Mouse (Mus musculus) layer of hippocampus, postnatal 25 days (tissue): ENCODE data around the gene Pla2g5. TPM values are rescaled to one million over a fixed set of nuclear protein-coding genes. Genes with fewer than 3 reads are reported as not detected.
"Not testable (repeated sequence)": the region's sequence is repeated elsewhere in the genome, so short reads cannot be mapped to it uniquely, and the experiment has no call there.

ENCODE experiments used
- DNase-seq, 2 experiments: peaks; one replicate each; pipeline ENCODE4 v3.0.0; 2022; ENCODE audit warnings: mixed read lengths in 2 of 2, low spot score in 1 of 2; ENCODE audit errors: extremely low spot score in 1 of 2
- total RNA-seq, 2 experiments: library from RNA; stranded (reverse); gene quantifications; 2 replicates each; pipeline ENCODE4 v1.2.3; 2021

The Pla2g5 gene
- total RNA-seq, 2 experiments from 2014 or later: 0.76 to 1.1 TPM

DNA sequence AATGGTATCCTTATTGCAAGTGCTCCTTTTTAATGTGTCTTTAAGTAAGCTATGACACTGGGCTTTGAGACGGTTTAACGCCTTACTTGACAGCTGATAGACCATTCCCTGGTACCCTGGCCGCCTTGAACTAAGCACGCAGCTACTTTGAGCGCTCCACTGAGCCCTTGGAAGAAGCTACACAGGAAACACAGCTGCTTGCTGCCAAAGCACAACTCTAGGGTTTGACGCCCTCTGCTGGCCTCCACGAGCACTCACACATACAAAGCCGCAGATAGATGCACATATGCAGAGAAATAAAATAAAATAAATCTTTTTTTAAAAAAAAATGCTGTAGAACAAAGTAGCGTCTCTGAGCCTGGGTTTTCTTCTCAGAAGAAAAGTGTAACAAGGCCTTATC is 4.0 kb downstream of the Pla2g5 start:
- DNase-seq: peak in 1 of 2 experiments; percentile 33

DNA sequence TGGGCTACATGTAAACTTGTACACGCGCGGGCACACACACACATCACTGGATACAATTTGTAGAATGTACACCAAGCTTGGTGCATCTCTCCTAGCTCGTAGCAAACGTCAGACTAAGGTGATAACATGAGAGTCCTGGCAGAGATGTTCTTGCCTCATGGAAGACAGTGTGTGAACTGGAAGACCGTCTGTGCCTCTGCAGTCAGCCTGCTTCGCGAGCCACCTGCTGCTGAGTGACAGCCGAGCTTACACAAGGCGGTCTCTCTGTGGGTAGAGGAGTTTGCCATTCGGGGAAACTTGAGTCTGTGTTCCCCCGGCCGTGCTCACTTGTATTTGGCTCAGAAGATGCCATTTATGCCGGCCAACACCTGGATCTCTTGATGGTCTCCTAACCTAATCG is 4.8 kb downstream of the Pla2g5 start:
- DNase-seq: no peak

DNA sequence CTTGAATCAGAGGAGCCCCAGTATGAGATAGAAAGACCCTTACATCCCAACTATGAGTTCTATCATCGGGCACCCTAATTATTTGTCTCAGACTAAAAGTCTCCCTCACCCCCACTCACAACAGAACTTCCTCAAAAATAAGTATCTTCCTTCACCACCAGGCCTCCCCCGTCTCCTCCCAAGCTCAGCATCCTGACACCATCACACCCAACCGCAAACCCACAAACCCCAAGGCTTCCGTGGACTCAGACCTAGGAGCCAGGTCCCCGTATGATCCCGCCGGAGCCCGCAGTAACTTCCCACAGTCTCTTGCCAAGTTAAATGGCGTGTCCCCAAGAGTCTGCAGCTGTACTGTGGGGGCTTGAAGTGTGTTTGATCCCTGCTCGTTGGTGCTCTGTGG is 5.7 kb downstream of the Pla2g5 start:
- no peak for DNase-seq

DNA sequence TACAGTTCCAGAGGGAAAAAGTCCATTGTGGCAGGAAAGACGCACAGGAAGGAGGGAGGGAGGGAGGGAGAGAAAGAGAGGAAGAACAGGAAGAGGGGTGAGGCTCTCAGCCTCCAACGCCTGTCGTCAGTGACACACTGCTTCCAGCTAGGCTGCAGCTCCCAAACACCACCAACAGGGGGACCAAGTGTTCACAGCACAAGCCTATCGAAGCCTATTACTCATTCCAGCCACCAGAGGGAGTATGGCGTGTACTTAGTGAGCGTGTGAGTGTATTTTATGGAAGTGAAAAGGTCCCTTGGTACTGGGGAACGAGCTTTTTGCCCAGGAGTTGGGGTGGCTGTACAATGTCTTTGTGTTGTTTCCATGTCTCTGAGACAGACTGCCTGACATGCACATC is 6.8 kb downstream of the Pla2g5 start:
- DNase-seq: peak in 1 of 2 experiments; percentile 59

DNA sequence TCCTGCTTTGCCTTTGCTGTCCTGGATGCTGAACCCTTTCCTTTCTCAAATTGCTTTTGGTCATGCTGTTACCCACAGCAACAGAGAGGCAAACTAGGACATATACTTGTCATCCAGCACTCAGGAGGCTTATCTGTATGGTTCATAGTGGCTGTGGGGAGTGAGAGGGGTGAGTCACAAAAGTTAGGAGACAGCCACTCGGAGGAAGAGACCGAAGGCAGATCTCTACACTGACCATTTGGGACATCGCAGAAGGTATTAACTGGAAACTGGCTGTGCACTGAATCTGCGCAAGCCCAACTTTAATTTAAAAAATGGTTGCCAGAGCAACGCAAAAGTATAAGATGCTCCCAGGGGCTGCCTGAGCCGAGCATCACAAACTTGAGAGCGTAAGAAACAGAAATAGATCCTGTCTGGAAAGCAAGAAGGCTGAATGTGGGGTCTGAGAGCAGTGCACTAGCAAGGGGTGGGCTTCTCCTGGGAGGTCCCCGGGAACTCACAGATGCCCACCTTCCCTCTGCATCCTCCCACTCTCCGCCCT is 8.1 kb downstream of the Pla2g5 start:
- no peak for DNase-seq

DNA sequence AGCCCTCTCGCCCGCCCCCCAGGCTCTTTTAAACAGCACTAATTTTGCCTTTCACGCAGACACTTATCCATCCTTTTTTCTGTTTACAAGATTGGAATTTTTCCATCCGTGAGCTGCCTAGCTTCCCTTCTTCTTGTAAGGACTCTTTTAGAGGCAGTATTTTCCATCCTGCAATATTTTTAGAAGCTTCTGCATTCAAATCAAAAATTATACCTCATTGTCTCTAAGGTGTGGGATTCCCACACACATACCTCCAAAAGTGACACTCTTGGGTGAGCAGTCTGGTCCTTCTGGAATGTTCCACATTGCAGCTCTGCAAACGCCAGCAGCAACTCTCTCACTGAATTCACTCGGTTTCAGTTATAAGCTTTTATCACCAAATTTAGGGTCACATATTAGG is 10.3 kb downstream of the Pla2g5 start:
- no peak for DNase-seq

DNA sequence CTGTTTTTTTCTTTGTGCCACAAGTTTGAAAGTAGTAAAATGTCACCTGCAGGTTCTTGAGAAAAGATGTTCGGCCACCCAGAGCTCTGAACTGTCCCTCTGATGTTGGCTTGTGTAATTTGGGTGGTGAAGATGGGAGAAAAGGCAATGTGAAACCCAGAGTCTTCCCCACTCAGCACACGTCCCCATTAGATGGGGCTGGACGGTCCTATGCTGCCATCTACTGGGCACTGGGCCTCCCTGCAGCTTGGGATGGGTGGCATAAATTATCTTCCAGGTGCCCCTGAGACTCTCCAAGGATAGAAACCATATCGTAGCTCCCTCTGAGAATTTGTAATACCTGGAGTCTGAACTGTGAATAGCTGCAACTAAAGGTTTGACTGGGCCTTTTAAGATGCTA is 11.8 kb downstream of the Pla2g5 start:
- peak; percentile 76 to 82 for DNase-seq

DNA sequence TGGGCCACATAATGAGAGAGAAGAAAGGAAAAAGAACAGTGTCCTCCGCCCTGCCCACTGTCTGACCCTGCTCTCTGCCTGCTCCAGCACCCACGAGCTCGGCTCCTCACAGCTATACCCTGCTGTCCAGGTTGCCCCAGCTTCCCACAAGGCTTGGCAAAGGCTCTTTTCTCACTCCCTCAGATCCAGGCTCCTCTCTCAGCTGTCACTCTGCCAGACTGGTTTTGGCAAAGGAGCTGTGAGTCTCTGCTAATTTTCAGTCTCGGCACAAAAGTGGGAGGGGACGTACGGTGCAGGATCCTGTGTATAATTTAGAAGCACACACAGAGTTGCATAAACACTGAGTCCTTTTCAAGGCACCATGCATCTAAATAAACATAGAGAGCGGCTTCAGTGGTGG is 21.9 kb downstream of the Pla2g5 start:
- DNase-seq: peak; percentile 60 to 70

DNA sequence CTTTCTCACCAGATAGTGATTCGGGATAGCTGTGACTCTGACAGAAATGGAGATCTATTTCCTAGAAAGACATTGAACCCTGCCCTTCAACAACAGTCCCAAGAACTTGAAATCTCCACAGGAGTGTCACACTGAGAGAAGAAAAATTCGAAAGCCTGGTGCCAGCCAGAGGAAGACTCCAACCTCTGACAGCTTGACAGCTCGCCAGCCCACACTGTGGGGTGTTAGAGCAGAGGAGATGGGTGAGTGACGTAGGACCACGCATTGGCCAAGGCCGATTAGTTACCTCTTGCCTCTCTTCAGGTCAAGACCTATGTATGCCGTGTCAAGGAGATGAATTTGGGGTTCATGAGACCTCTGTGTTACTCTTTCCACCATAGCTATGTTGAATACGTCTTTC is 22.6 kb downstream of the Pla2g5 start:
- DNase-seq: no peak

DNA sequence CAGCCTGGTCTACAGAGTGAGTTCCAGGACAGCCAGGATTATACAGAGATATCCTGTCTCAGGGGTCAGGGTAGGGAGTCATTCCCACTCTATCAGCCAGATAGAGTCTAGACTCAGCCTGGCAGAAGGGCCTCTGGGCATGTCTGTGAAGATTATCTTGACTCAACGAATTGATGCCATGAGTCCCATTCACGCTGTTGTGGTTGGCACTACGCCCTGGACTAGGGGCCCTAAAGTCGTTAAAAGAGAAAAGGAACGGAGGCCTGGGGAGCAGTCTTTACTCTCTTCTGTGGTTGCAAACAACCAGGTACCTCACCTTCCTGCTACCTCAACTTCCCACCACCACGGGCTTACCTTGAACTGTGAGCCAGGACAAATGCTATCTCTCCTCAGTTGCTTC is 23.5 kb downstream of the Pla2g5 start:
- DNase-seq: no peak

DNA sequence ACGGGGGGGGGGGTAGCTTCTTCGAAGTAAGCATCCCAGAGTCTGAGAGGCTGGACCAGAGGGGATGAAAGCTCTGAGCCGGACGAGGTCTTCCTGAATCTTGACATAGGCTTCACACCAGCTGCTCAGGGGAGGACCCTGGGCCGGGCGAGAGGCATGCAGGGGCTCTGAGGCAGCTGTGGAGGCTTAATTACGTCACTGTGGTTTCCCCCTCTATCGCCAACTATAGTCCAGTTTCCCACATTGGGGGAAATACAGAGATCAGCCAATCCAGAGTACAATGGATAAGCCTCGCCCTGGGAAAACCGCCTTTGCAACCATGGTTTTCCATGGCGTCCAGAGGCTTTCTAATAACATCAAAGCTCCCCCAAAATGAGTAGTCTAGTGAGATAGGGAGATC is 36.1 kb downstream of the Pla2g5 start:
- DNase-seq: no peak

DNA sequence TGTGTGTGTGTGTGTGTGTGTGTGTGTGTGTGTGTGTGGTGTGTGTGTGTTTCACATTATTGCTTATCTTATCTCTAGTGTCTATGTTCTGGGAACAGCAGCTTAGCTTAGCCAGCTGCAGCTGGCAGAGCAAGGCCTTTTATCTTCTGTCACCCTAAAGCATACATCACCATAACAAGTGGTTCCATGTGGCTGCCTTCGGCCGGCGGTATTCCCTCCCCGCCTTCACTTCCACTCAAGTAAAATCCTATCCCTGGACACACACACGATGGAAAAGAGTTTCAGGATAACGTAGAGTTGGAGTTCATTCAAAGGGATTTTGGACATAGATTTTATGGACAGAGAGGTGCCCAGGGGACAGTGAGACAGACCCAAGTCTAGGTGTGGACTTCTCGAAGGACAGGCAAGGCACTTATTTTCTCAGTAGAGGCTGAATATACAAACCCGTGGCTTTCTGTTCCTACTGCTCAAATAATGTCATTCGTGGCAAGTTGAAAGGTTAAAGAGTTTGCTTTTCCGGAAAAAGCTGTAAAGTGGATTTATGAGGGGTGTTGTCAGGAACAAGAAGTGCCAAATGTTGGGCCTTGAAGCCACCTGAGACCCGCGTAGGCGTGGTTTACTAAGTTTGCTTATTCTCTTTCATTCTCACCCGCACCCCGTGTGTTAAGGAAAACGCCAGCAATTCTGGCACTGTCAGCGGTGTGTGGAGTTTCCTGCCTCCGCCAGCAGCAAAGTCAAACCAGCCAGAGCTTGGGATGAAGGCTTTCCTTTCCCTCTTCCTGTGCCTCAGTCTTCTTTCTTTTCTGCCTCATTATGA is 37.3 kb downstream of the Pla2g5 start:
- no peak for DNase-seq

DNA sequence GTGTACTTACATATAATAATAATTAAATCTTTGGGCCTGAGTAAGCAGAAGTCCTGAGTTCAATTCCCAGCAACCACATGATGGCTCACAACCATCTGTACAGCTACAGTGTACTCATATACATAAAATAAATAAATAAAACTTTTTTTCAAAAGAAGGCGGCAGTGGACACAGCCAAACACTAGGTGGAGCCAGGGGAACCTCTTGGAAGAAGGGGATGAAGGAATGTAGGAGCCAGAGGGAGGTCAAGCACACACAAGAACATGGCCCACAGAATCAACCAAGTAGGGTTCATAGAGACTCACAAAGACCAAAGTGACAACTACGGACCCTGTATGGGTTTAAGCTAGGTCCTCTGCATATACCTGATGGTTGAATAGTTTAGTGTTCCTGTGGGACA is 38.6 kb downstream of the Pla2g5 start:
- no peak for DNase-seq

DNA sequence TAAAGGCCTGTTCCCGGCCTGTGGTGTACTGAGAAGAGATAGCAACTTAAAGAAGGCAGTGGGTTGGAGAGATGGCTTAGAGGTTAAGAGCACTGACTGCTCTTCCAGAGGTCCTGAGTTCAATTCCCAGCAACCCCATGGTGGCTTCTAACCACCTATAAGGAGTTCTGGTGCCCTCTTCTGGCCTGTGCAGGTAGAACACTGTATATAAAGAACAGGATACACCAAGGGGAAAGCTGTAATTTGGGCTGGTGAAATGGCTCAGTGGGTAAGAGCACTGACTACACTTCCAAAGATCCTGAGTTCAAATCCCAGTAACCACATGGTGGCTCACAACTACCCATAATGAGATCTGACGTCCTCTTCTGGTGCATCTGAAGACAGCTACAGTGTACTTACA is 39.1 kb downstream of the Pla2g5 start:
- DNase-seq: not testable (repeated sequence)

DNA sequence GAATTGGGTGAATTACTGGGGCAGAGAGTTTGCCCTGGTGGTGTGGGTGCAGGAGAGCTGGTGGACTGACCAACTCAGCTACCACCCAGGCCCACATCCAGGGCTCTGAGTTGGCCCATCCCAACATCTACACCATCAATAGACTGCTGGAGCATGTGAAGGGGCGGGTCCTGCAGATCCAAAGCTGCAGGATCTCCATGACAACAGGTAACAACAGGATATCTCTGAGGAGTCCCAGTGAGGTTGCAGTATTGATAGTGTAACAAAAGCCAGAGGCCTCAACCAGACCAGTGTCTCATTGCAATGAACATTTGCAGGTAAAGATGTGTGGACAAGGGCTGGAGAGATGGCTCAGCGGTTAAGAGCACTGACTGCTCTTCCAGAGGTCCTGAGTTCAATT is 42.2 kb downstream of the Pla2g5 start:
- no peak for DNase-seq

DNA sequence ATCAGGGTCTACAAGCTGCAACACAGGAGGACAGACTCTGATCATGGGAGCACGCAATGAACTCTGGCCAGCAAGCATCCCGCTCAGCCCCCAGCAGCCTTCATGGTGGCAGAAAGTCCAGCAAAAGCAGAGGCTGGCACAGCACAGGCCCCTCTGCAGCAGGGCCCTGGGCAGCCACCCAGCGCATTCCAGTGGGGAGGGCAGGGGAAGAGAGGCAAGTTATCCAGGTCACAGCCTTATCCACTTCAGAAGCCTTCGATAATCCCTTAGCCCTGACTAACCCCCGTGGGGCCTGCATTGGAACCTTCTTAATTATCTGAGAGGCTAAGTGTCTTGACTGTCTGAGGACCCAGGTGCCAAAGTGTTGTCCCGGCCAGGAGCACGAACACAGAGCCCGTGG is 44.2 kb downstream of the Pla2g5 start:
- DNase-seq: no peak

DNA sequence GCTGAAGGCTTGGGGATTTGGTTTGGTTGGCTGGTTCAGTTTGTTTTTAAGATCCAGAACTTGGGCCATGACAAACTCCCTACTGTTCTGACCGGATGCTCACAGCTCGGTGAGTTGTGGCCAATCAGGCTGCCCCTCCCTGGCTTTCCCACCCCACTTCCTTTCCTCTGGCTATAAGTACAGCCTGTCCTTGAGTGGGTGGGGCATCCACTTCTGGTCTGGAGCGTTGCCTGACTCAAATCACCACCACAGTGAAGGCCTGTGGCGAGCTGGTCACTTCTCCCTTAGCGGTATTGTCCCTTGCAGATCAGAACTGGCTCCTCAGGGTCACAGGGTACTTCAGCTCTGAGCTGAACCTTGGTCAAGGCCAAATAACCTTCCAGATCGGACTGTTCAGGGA is 45.5 kb downstream of the Pla2g5 start:
- no peak for DNase-seq

DNA sequence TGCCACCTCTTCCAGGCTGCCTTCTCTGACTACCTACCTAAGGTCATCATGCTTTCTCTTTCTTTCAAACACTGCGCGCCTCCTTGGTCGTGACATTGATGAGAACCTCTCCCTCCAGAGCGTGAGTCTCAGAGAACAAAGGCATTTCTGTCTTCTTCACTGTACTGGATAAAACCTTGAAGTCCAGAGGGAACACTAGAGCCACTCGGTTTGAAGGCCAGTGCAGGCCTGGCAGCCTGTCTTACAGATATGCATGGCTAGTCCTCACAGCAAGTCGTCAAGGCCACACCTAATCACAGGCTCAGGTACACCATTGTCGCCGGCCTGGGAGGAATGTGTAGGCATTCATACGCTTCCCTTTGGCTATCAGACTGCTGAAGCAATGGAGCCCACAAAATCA is 47.1 kb downstream of the Pla2g5 start:
- DNase-seq: no peak

DNA sequence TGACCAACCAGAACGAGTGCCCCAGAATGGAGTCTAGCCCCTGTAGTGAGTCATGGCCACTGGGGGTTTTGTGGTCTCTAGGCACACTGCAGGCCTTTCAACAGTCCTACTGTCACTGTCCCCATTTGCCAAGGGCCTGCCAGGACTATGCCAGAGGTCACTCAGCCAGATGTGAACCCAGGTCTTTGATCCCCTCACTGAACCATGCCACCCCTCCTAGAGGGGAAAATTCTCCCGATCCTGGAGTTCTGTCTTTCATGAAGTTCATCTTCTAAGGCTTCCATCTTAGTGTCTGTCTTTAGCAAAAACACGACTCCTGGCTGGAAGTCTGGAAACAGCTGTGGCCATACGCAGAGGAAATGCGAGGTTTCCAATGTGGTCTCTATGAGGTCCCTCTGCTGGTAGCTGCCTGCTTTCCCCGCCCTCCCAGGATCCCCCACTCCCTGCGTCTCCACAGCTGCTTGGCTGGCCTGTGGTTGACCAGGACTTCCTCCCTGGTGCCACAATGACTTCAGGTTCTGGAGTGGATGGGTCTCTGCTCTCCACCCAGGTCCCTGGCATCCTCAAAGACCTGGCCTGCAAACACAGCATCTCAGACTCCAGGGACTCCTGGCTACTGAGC is 56.3 kb downstream of the Pla2g5 start:
- no peak for DNase-seq

DNA sequence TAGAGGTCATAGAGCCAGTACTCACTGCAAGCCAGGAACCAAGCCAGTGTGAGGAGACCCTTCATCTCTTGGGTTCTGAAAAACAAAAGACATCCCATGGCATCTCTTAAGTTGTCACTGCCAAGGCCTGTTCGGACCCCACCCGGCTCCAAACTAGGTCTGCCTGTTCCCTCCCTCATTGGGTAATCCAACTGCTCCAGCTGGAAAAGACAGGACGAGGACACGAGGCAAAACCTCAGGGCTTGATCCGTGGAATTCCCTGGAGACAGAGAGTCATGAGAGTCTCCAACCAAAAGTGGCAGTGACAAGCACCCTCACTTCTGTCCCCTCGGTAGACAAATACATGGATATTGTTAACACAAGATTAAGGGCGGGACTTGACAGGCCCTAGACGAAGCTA is 57.1 kb downstream of the Pla2g5 start:
- no peak for DNase-seq

DNA sequence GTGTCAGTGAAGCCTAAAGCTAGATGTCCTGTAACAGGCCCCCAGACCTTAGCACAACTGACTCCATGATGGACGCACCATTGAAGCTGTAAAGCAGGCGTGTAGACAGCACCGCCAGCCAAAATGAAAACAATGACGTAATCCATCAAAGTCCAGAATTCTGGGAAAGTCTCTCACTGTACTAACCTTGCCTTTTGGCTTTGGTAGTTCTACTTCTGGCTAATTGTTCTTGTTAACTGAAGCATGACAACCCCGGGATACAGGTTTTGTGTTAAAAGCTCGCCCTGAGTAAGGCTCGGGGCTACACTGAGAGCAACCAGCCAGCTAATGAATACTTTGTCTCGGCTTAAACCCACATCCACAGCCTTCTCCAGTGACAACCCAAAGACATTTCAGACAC is 58.0 kb downstream of the Pla2g5 start:
- DNase-seq: no peak

DNA sequence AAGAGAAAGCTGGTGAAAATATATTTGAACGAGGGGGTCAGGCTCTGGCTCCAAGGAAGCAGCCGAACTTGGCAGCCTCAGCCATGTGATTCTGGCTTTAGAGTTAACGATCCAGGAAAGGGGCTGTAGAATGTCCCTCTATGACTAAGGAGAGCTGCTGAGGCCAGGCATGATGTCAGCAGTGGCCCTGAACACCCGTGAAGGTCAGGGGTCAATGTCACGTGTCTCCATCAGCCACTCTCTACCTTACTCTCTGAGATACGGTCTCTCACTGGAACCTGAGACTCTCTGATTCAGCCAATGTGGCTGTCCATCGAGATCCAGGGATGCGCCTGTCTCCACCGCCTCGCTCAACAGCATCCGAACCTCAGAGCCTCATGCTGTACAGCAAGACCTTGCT is 60.4 kb downstream of the Pla2g5 start:
- no peak for DNase-seq
